ENCODE assay signal across 8 mouse cellular contexts in the genomic region with DNA sequence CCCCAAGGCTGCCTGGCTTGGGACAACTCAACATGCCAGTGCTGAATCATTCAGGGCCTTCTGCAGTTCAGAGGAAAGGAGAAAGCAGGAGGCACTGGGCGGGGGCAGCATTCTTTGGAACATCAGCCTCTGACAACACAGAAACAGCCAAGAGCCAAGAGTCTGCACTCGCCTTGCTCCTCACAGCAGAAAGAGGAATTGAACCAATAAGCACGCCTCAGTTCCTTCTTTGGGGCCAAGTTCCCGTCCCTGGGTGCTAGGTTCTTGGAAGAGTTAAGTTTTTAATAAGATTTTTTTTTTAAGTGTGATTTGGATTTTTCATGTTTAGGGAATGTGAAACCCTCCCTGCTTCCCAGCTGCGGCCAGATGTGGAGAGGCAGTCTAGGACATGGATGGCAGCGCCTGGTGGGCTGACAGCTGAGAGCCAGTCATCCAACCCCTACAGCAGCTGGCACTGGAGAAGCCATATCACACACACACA. TPM values are rescaled to one million over a fixed set of nuclear protein-coding genes. Genes with fewer than 3 reads are reported as not detected.
DNase-seq lines count a peak whose midpoint lies in the region; ATAC-seq and TF ChIP-seq lines count a peak whose summit lies in the region.
"Had no signal": no experiment of that assay in that cellular context is flagged by ENCODE, and none has a peak within 500 bp of the region (broad histone marks: within the 10 kb centered on the region; RNA-seq: fewer than 3 reads in every experiment).

No protein-coding gene starts in this region.

- no peaks in the 10 kb centered on the region for H3K27me3 ChIP-seq in MEL (ENCODE audit: control insufficient read depth in 1 of 2, insufficient read depth in 2 of 2, low read length in 2 of 2)
- H3K27me3 ChIP-seq in heart, embryonic 16.5 days (ENCODE audit: control insufficient read depth, insufficient read depth, low read length): no peaks in the 10 kb centered on the region
- H3K27me3 ChIP-seq: forebrain, embryonic 15.5 days had no signal

- H3K4me3 ChIP-seq in MEL (ENCODE audit: control insufficient read depth in 1 of 2, insufficient read depth in 1 of 2, low read depth in 2 of 2, low read length in 2 of 2): no peak overlapping the region
- no peak overlapping the region for H3K4me3 ChIP-seq in heart, embryonic 16.5 days (ENCODE audit: low read length)
- H3K4me3 ChIP-seq: forebrain, embryonic 15.5 days had no signal

- TF ChIP-seq RAD21 in MEL (IDR thresholded peaks at IDR 0.05; ENCODE audit: low read depth, low read length): no peak

- ATAC-seq in heart, embryonic 16.5 days (replicated peaks; ENCODE audit: extremely low read depth, insufficient read depth, low FRiP score): no peak
- ATAC-seq in megakaryocyte-erythroid progenitor cell, adult 5-6 weeks (replicated peaks; ENCODE audit: low FRiP score, low TSS enrichment, poor library complexity, severe bottlenecking): no peak
- ATAC-seq: forebrain, embryonic 15.5 days had no signal

- TF ChIP-seq POLR2A in MEL (IDR thresholded peaks at IDR 0.05; ENCODE audit: control insufficient read depth in 1 of 2, insufficient read depth in 1 of 2, low read depth in 1 of 2, low read length in 2 of 2, poor library complexity in 1 of 2): no peak

- no peak for TF ChIP-seq EP300 in MEL (IDR thresholded peaks at IDR 0.05; ENCODE audit: low read depth in 1 of 2, low read length in 2 of 2)

- peak; percentile 46 for DNase-seq in MEL (ENCODE audit: low read depth, low spot score)
- DNase-seq in adrenal gland, adult 8-10 months: peak; percentile 63
- DNase-seq in lung, postnatal 14 days: peak; percentile 64
- no peak for DNase-seq in layer of hippocampus, adult 11-12 months (ENCODE audit: low spot score)
- no peak for DNase-seq in spleen, adult 18-20 months

- H3K27ac ChIP-seq in MEL (ENCODE audit: control insufficient read depth, low read depth, low read length): no peak overlapping the region
- peak overlapping the region; percentile 56 for H3K27ac ChIP-seq in heart, embryonic 16.5 days (ENCODE audit: low read length)
- H3K27ac ChIP-seq: forebrain, embryonic 15.5 days had no signal

- no peak for TF ChIP-seq CTCF in MEL (IDR thresholded peaks at IDR 0.05 in 2 of 3, conservative IDR thresholded peaks at IDR 0.05 in 1 of 3; ENCODE audit: control insufficient read depth in 1 of 3, insufficient read depth in 1 of 3, low read depth in 2 of 3, low read length in 3 of 3, poor library complexity in 1 of 3, severe bottlenecking in 1 of 3)

- H3K79me2 ChIP-seq in MEL (ENCODE audit: control insufficient read depth, insufficient read depth, low read length, poor library complexity): no peaks in the 10 kb centered on the region

- WGBS in heart, embryonic 16.5 days: 65% methylated on average over 6 of the region's 6 CpGs

- no peak overlapping the region for H3K9ac ChIP-seq in MEL (ENCODE audit: control insufficient read depth, low read depth, low read length, poor library complexity, severe bottlenecking)
- H3K9ac ChIP-seq in heart, embryonic 16.5 days (ENCODE audit: low read length): no peak overlapping the region
- H3K9ac ChIP-seq: forebrain, embryonic 15.5 days had no signal

- H3K9me3 ChIP-seq in MEL (replicated peaks; ENCODE audit: insufficient read depth, low read length): no peaks in the 10 kb centered on the region
- no peaks in the 10 kb centered on the region for H3K9me3 ChIP-seq in heart, embryonic 16.5 days (replicated peaks; ENCODE audit: control insufficient read depth, low read length)
- H3K9me3 ChIP-seq: forebrain, embryonic 15.5 days had no signal

- peaks cover 4 to 9% of the 10 kb centered on the region in 2 experiments for H3K36me3 ChIP-seq in MEL (ENCODE audit: control insufficient read depth in 1 of 2, insufficient read depth in 2 of 2, low read length in 2 of 2)
- H3K36me3 ChIP-seq in heart, embryonic 16.5 days (ENCODE audit: control insufficient read depth, insufficient read depth): peaks cover 20% of the 10 kb centered on the region
- H3K36me3 ChIP-seq: forebrain, embryonic 15.5 days had no signal

- H3K4me2 ChIP-seq in heart, embryonic 16.5 days (ENCODE audit: low read depth, low read length): no peak overlapping the region
- H3K4me2 ChIP-seq: forebrain, embryonic 15.5 days had no signal

- H3K4me1 ChIP-seq in MEL (ENCODE audit: control insufficient read depth in 1 of 2, insufficient read depth in 2 of 2, low read length in 2 of 2): peaks cover 4 to 5% of the 10 kb centered on the region in 2 experiments; a peak in 3 of 4 replicates
- peaks cover 2% of the 10 kb centered on the region for H3K4me1 ChIP-seq in heart, embryonic 16.5 days (ENCODE audit: control insufficient read depth, insufficient read depth, low read length)
- H3K4me1 ChIP-seq: forebrain, embryonic 15.5 days had no signal

TF ChIP-seq in MEL, 35 proteins besides CTCF, POLR2A, EP300 and RAD21:
- TF ChIP-seq USF2 (IDR thresholded peaks at IDR 0.05; ENCODE audit: borderline replicate concordance in 1 of 2, insufficient read depth in 1 of 2, low read depth in 1 of 2, low read length in 2 of 2) (no peak), KAT2A (conservative IDR thresholded peaks at IDR 0.05; ENCODE audit: low read depth, low read length) (no peak), JUND (IDR thresholded peaks at IDR 0.05; ENCODE audit: low read depth, low read length) (no peak), SMC3 (IDR thresholded peaks at IDR 0.05; ENCODE audit: low read depth, low read length) (no peak), POLR2AphosphoS5 (IDR thresholded peaks at IDR 0.05; ENCODE audit: borderline replicate concordance, low read depth, low read length) (no peak), E2F4 (IDR thresholded peaks at IDR 0.05; ENCODE audit: borderline replicate concordance, low read depth, low read length) (no peak), ZMIZ1 (IDR thresholded peaks at IDR 0.05; ENCODE audit: low read depth, low read length) (no peak), BHLHE40 (IDR thresholded peaks at IDR 0.05; ENCODE audit: borderline replicate concordance, low read depth, low read length) (no peak), ZNF384 (IDR thresholded peaks at IDR 0.05; ENCODE audit: low read depth, low read length) (no peak), GATA1 (IDR thresholded peaks at IDR 0.05; ENCODE audit: low read depth, low read length) (no peak)

RNA-seq across cellular contexts. Expression of gene Plekho2, which starts 10.3 kb away (rescaled TPM):
- total RNA-seq in MEL (2012; rRNA removed): 7.6 and 8.6 TPM in 2 replicates
- 10 to 100 TPM in 1 of 2 experiments, not detected in 1; 12.9 TPM for polyA plus RNA-seq in MEL (2012; ENCODE audit: insufficient read depth in 1 of 2, insufficient read length in 2 of 2, low read depth in 1 of 2, low replicate concordance in 2 of 2, missing spikeins in 1 of 2)
- total RNA-seq in adrenal gland, adult 8-10 months (2022): 10 to 100 TPM; 52.6 to 84.0 (median 64.7) TPM
- 11.0 and 12.0 TPM in 2 replicates for polyA plus RNA-seq in heart, embryonic 16.5 days (2015; fragmentation: Nextera tagmentation; extraction: Ambion mirVana)
- total RNA-seq in megakaryocyte-erythroid progenitor cell, adult 5-6 weeks (2014; fragmentation: Nextera tagmentation): 29.1 and 29.3 TPM in 2 replicates
- total RNA-seq in megakaryocyte-erythroid progenitor cell, adult 5-6 weeks (2017): 14.2 and 16.8 TPM in 2 replicates

RNA-seq across cellular contexts. Expression of gene Pif1, which starts 17.4 kb away (rescaled TPM):
- 15.5 and 22.5 TPM in 2 replicates for total RNA-seq in MEL (2012; rRNA removed)
- 10 to 100 TPM in 1 of 2 experiments, not detected in 1; 14.9 TPM for polyA plus RNA-seq in MEL (2012; ENCODE audit: insufficient read depth in 1 of 2, insufficient read length in 2 of 2, low read depth in 1 of 2, low replicate concordance in 2 of 2, missing spikeins in 1 of 2)
- total RNA-seq in adrenal gland, adult 8-10 months (2022): under 1 TPM in 3 of 4 experiments, not detected in 1; 0.06 to 0.49 (median 0.22) TPM
- 11.9 and 13.9 TPM in 2 replicates for polyA plus RNA-seq in heart, embryonic 16.5 days (2015; fragmentation: Nextera tagmentation; extraction: Ambion mirVana)
- total RNA-seq in megakaryocyte-erythroid progenitor cell, adult 5-6 weeks (2014; fragmentation: Nextera tagmentation): 5.0 and 14.3 TPM in 2 replicates
- total RNA-seq in megakaryocyte-erythroid progenitor cell, adult 5-6 weeks (2017): 6.5 and 6.6 TPM in 2 replicates

RNA-seq across cellular contexts. Expression of gene Ankdd1a, which starts 49.5 kb away (rescaled TPM):
- not detected in 2 replicates for total RNA-seq in MEL (2012; rRNA removed)
- polyA plus RNA-seq in MEL (2012; ENCODE audit: insufficient read depth in 1 of 2, insufficient read length in 2 of 2, low read depth in 1 of 2, low replicate concordance in 2 of 2, missing spikeins in 1 of 2): under 1 TPM in 1 of 2 experiments, not detected in 1; 0.06 TPM
- total RNA-seq in adrenal gland, adult 8-10 months (2022): 1 to 10 TPM; 3.5 to 6.0 (median 5.6) TPM
- polyA plus RNA-seq in heart, embryonic 16.5 days (2015; fragmentation: Nextera tagmentation; extraction: Ambion mirVana): not detected in 2 replicates
- not detected in 2 replicates for total RNA-seq in megakaryocyte-erythroid progenitor cell, adult 5-6 weeks (2014; fragmentation: Nextera tagmentation)
- not detected in 2 replicates for total RNA-seq in megakaryocyte-erythroid progenitor cell, adult 5-6 weeks (2017)

RNA-seq across cellular contexts. Expression of gene Rbpms2, which starts 59.9 kb away (rescaled TPM):
- total RNA-seq in MEL (2012; rRNA removed): not detected in 2 replicates
- under 1 TPM in 1 of 2 experiments, not detected in 1; 0.22 TPM for polyA plus RNA-seq in MEL (2012; ENCODE audit: insufficient read depth in 1 of 2, insufficient read length in 2 of 2, low read depth in 1 of 2, low replicate concordance in 2 of 2, missing spikeins in 1 of 2)
- total RNA-seq in adrenal gland, adult 8-10 months (2022): 100 to 1,000 TPM in 1 of 4 experiments, 10 to 100 TPM in 3; 50.0 to 107 (median 75.9) TPM
- 105 and 108 TPM in 2 replicates for polyA plus RNA-seq in heart, embryonic 16.5 days (2015; fragmentation: Nextera tagmentation; extraction: Ambion mirVana)
- total RNA-seq in megakaryocyte-erythroid progenitor cell, adult 5-6 weeks (2014; fragmentation: Nextera tagmentation): 1.9 TPM in 1 of 2 replicates, not detected in the other
- 2.5 and 2.8 TPM in 2 replicates for total RNA-seq in megakaryocyte-erythroid progenitor cell, adult 5-6 weeks (2017)

Comparison
In these comparisons a context has a peak if more than half of its experiments do, and no peak if none do; other contexts are left out.
1. DNase-seq: peak in MEL (single experiment), adrenal gland, adult 8-10 months (single experiment) and lung, postnatal 14 days (single experiment); none in layer of hippocampus, adult 11-12 months (single experiment) and spleen, adult 18-20 months (0 of 2).
2. RNA of gene Pif1, which starts 17.4 kb away (total RNA-seq): 15.5 to 22.5 TPM in MEL and 5.0 to 14.3 TPM in megakaryocyte-erythroid progenitor cell, adult 5-6 weeks; 0.06 to 0.49 TPM in adrenal gland, adult 8-10 months; every median in the first group is over 4 times any median in the second.